Mouse (Mus musculus) ES-Bruce4 (cell line): ENCODE results near the gene Arid4a. TPM values are rescaled to one million over a fixed set of nuclear protein-coding genes. Genes with fewer than 3 reads are reported as not detected.
"Not testable (repeated sequence)": the region's sequence is repeated elsewhere in the genome, so short reads cannot be mapped to it uniquely, and the experiment has no call there.

Source experiments
- H3K27ac ChIP-seq: 2 replicates; pipeline ENCODE4 v1.5.1; 2012; ENCODE audit warnings: low read length, inconsistent platforms; ENCODE audit not compliant: insufficient read depth
- H3K27me3 ChIP-seq: 2 replicates; pipeline ENCODE4 v1.6.1; 2012; ENCODE audit warnings: mild to moderate bottlenecking, low read length, inconsistent platforms; ENCODE audit not compliant: control insufficient read depth, poor library complexity, insufficient read depth, severe bottlenecking
- H3K36me3 ChIP-seq: 2 replicates; pipeline ENCODE4 v1.6.1; 2012; ENCODE audit warnings: inconsistent platforms, mild to moderate bottlenecking, low read length, moderate library complexity; ENCODE audit not compliant: control insufficient read depth, poor library complexity, insufficient read depth, severe bottlenecking
- H3K4me1 ChIP-seq: one replicate; pipeline ENCODE4 v1.8.1; 2011; ENCODE audit warnings: low read length; ENCODE audit not compliant: control insufficient read depth, insufficient read depth
- H3K4me3 ChIP-seq: 2 replicates; pipeline ENCODE4 v1.5.1; 2011; ENCODE audit warnings: low read depth, mild to moderate bottlenecking, low read length
- H3K9ac ChIP-seq: 2 replicates; pipeline ENCODE4 v1.6.1; 2012; ENCODE audit warnings: low read depth, mild to moderate bottlenecking, inconsistent platforms; ENCODE audit not compliant: poor library complexity, severe bottlenecking
- H3K9me3 ChIP-seq: replicated peaks from 2 replicates; pipeline ENCODE4 v1.6.1; 2012; ENCODE audit warnings: mild to moderate bottlenecking, low read length, inconsistent platforms; ENCODE audit not compliant: control insufficient read depth, poor library complexity, insufficient read depth, severe bottlenecking
- CTCF ChIP-seq: IDR thresholded peaks from one replicate; pipeline ENCODE4 v1.8.1; 2011; ENCODE audit warnings: low read depth, low read length
- EP300 ChIP-seq: IDR thresholded peaks from 2 replicates; pipeline ENCODE4 v1.6.1; 2011; ENCODE audit warnings: low read depth, low read length; ENCODE audit not compliant: insufficient read depth
- POLR2A ChIP-seq: IDR thresholded peaks from one replicate; pipeline ENCODE4 v1.8.1; 2011; ENCODE audit warnings: low read length; ENCODE audit not compliant: insufficient read depth
- polyA plus RNA-seq: library from polyadenylated mRNA; stranded (reverse); fragments of >200 nt; gene quantifications from 2 replicates; pipeline ENCODE4 v1.2.4, GENCODE M21; 2011; ENCODE audit warnings: low read depth; ENCODE audit not compliant: missing spikeins, insufficient read depth, insufficient read length

The Arid4a gene
- polyA plus RNA-seq, 1 experiment: 21.9 TPM

DNA sequence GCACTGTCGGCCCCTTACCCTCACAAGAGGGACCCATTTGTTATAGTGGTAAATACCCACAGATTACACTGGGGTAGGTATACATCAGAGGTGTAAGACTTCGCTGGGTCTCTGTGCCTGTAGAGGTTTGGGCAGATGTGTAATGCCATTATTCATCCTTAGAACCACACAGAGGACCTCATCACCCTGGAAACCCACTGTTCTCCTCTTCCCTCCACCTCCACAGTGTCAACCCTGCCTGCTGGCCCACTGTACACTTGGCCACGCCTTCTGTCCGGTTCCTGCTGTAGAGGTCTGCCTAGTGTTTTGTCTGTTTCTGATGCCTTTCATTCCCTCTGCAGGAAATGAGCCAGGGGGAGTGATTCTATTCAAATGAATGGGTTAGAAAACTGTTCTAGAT is 56.3 kb downstream of the Arid4a start:
- H3K9me3 ChIP-seq: no peaks in the 10 kb centered on the region
- H3K27me3 ChIP-seq: no peaks in the 10 kb centered on the region
- H3K4me1 ChIP-seq: no peaks in the 10 kb centered on the region
- H3K4me3 ChIP-seq: no peak overlapping the region
- no peak overlapping the region for H3K27ac ChIP-seq
- peaks cover 46% of the 10 kb centered on the region for H3K36me3 ChIP-seq
- TF ChIP-seq POLR2A (no peak), EP300 (no peak), CTCF (no peak)
- no peak overlapping the region for H3K9ac ChIP-seq

DNA sequence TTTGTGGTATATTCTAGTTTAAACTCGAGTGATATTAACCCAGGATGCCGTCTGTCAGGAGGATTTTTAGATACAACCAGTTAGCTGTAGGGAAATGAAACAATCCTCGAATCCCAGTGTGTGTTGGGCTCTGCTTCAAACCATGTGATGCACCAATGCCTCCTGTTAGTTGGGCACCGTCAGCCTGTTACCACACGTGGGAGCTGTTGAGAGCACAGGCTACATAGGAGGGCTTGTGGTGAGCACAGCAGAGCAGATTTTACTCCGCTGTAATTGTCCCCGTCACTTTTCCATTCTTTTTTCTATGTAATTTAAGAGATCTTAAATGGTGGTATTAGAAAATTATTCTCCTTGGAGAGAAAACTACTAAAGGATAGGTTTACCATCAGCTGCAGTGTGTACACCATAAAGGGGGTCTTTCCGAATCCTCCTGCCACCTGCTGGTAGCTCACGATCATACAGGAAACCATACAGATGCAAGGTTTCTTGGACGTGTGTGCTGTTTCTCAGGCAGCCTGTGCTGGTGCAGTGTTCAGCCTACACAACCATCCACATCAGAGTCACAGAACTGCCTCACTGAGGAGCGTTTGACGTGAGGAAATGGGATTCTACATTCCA is 57.4 kb downstream of the Arid4a start:
- Histone ChIP-seq H3K9ac (no peak overlapping the region), H3K9me3 (no peaks in the 10 kb centered on the region), H3K4me3 (no peak overlapping the region), H3K36me3 (peaks cover 42% of the 10 kb centered on the region), H3K4me1 (no peaks in the 10 kb centered on the region), H3K27ac (no peak overlapping the region), H3K27me3 (no peaks in the 10 kb centered on the region)
- TF ChIP-seq POLR2A (no peak), CTCF (peak; percentile 75)

DNA sequence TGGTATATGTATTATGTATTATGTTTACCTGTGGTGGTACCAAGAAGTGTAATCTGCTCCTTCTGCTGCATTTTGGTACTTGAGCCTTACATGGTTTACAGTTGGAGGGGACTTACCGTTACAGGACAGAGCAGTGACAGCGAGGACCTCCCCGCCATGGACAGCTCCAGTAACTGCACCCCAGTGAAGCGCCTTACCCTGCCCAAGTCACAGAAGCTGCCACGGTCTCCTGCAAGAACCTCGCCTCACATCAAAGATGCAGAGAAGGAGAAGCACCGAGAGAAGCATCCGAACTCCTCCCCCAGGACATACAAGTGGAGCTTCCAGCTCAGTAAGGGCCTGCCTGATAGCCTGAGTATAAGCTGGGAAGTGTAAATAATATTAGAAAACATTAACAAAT is 70.5 kb downstream of the Arid4a start:
- H3K4me1 ChIP-seq: no peaks in the 10 kb centered on the region
- no peak overlapping the region for H3K4me3 ChIP-seq
- H3K9ac ChIP-seq: no peak overlapping the region
- TF ChIP-seq CTCF (no peak), EP300 (no peak), POLR2A (no peak)
- H3K9me3 ChIP-seq: no peaks in the 10 kb centered on the region
- no peak overlapping the region for H3K27ac ChIP-seq
- H3K27me3 ChIP-seq: no peaks in the 10 kb centered on the region
- no peaks in the 10 kb centered on the region; the same call in 1 of the 2 replicates for H3K36me3 ChIP-seq

DNA sequence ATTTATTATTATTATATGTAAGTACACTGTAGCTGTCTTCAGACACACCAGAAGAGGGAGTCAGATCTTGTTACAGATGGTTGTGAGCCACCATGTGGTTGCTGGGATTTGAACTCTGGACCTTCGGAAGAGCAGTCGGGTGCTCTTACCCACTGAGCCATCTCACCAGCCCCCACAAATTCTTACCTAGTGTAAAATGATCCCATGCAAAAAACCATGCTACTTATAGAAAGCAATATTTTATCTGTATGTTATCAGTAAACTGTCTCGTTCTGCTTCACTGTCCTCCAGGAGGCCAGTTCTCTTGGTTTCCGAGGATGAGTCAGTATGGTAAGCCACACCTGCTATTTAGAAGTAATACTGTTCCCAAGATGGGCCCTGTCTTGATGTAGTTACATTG is 88.5 kb downstream of the Arid4a start:
- H3K36me3 ChIP-seq, H3K9me3 ChIP-seq, H3K9ac ChIP-seq, H3K27ac ChIP-seq, H3K4me3 ChIP-seq, H3K4me1 ChIP-seq, H3K27me3 ChIP-seq: not testable (repeated sequence)

DNA sequence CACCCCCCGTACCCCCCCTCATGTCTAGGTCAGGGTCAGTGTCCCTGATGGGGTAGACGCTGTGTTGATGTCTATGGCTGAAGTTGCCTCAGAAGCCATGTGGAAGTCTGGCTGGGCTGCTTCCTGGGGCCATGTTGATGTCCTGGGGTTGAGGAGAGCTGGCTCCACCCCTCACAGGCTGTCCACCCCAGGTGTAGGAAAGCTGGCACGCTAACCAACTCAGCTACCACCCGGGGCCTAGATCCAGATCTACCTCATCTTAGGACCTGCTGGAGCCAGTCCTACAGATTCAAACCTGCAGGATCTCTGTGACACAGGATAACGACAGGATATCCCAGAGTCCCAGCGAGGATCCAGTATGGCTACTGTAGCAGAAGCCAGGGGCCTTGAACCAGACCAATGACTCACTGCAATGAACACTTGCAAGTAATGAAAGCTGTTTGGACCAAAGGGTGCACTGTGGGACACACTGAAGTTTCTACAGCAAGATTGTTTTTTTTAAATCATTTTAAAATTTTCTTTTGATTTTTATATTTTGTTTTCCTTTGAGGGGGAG is 91.5 kb downstream of the Arid4a start:
- H3K4me3 ChIP-seq: no peak overlapping the region

DNA sequence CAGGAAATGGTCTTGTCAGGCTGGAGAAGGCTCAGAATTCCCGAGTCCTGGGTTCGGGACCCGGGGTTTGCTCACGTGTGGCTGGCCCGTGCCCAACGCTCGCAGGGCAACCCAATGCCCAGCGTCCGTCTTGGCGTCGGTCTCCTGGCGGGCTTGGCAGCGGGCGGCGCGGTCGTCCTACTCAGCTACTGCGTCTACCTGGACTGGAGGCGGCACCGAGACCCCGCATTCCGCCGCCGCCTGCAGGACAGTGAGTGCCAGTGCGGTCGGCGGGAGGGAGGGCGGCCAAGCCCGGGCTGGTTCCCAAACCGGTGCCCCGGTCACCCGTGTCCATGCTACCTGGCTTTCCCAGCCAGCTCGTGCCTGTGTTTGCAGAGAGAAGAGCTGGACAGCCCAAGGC is 95.5 kb downstream of the Arid4a start, which contains the start of gene Tomm20l:
TSS of gene Tomm20l (plus strand) at position 98 of the 400 bp plus-strand sequence.
- H3K4me3 ChIP-seq: peak within 1 kb of the TSS; percentile 65
- no peaks in the 10 kb centered on the region for H3K9me3 ChIP-seq
- no peaks in the 10 kb centered on the region for H3K27me3 ChIP-seq
- H3K9ac ChIP-seq: peak within 1 kb of the TSS; percentile 62
- H3K4me1 ChIP-seq: no peaks in the 10 kb centered on the region
- no peaks in the 10 kb centered on the region for H3K36me3 ChIP-seq
- no peak within 1 kb of the TSS for H3K27ac ChIP-seq
- TF ChIP-seq CTCF (peak; percentile 12), EP300 (no peak)

More for the DNA sequence above, 91.5 kb downstream of the Arid4a start:
- TF ChIP-seq POLR2A (no peak), EP300 (no peak), CTCF (no peak)
- H3K9ac ChIP-seq: no peak overlapping the region
- no peaks in the 10 kb centered on the region for H3K4me1 ChIP-seq
- H3K27me3 ChIP-seq: no peaks in the 10 kb centered on the region
- no peak overlapping the region for H3K27ac ChIP-seq
- no peaks in the 10 kb centered on the region for H3K36me3 ChIP-seq
- H3K9me3 ChIP-seq: no peaks in the 10 kb centered on the region
